Mouse (Mus musculus): ENCODE measurements around the gene Sgsm3. TPM values are rescaled to one million over a fixed set of nuclear protein-coding genes. Genes with fewer than 3 reads are reported as not detected.
A peak's percentile ranks its signal among the peaks of the same experiment; 100 is the strongest.

Gene Sgsm3
- polyA plus RNA-seq, 1 experiment from 2014 or later, result 26.4 TPM

GRCm38 (mm10) chr15:81013186-81013585 is 35.6 kb downstream of the Sgsm3 start:
- peaks cover 14% of the 10 kb centered on the region; the same call in 1 of the 2 replicates for H3K4me1 ChIP-seq
- WGBS, result 83% methylated on average over 7 of the region's 7 CpGs
- peaks cover 88% of the 10 kb centered on the region for H3K36me3 ChIP-seq
- H3K27ac ChIP-seq, result no peak overlapping the region
- H3K27me3 ChIP-seq (ENCODE audit: insufficient read depth, poor library complexity, severe bottlenecking), result no peaks in the 10 kb centered on the region
- H3K4me3 ChIP-seq, result no peak overlapping the region
- DNase-seq (ENCODE audit: low spot score), result no peak
- no peaks in the 10 kb centered on the region for H3K9me3 ChIP-seq

- Histone ChIP-seq H3K9me3 (no peaks in the 10 kb centered on the region), H3K27me3 (ENCODE audit: insufficient read depth, poor library complexity, severe bottlenecking) (no peaks in the 10 kb centered on the region), H3K27ac (no peak overlapping the region), H3K4me1 (0 out of 2 replicates have a peak, but pooled peaks cover 3% of the 10 kb centered on the region), H3K36me3 (peaks cover 92% of the 10 kb centered on the region), H3K4me3 (no peak overlapping the region)
- 84% methylated on average over 5 of the region's 5 CpGs for WGBS
- DNase-seq (ENCODE audit: low spot score), result no peak
Measured at GRCm38 (mm10) chr15:81015068-81015744, 37.6 kb downstream of the Sgsm3 start.

- H3K36me3 ChIP-seq, result peaks cover 92% of the 10 kb centered on the region
Measured at GRCm38 (mm10) chr15:81016488-81016887, 38.9 kb downstream of the Sgsm3 start.

GRCm38 (mm10) chr15:81017308-81017707 is 39.7 kb downstream of the Sgsm3 start:
- no peak for DNase-seq (ENCODE audit: low spot score)
- H3K36me3 ChIP-seq, result peaks cover 91% of the 10 kb centered on the region
- 92% methylated on average over 7 of the region's 7 CpGs for WGBS

More at GRCm38 (mm10) chr15:81016488-81016887, 38.9 kb downstream of the Sgsm3 start:
- 86% methylated on average over 10 of the region's 10 CpGs for WGBS
- Histone ChIP-seq H3K27me3 (ENCODE audit: insufficient read depth, poor library complexity, severe bottlenecking) (no peaks in the 10 kb centered on the region), H3K4me3 (no peak overlapping the region), H3K9me3 (no peaks in the 10 kb centered on the region), H3K27ac (no peak overlapping the region), H3K4me1 (0 out of 2 replicates have a peak, but pooled peaks cover 4% of the 10 kb centered on the region)
- DNase-seq (ENCODE audit: low spot score), result no peak

GRCm38 (mm10) chr15:81021377-81021776 is 43.8 kb downstream of the Sgsm3 start:
- H3K9me3 ChIP-seq, result no peaks in the 10 kb centered on the region
- 72% methylated on average over 6 of the region's 6 CpGs for WGBS
- peaks cover 11% of the 10 kb centered on the region for H3K4me1 ChIP-seq
- no peak overlapping the region for H3K4me3 ChIP-seq
- no peak overlapping the region for H3K27ac ChIP-seq
- no peaks in the 10 kb centered on the region for H3K27me3 ChIP-seq (ENCODE audit: insufficient read depth, poor library complexity, severe bottlenecking)
- H3K36me3 ChIP-seq, result peaks cover 67% of the 10 kb centered on the region
- DNase-seq (ENCODE audit: low spot score), result no peak

More at GRCm38 (mm10) chr15:81017308-81017707, 39.7 kb downstream of the Sgsm3 start:
- Histone ChIP-seq H3K4me3 (no peak overlapping the region), H3K27me3 (ENCODE audit: insufficient read depth, poor library complexity, severe bottlenecking) (no peaks in the 10 kb centered on the region), H3K27ac (no peak overlapping the region), H3K9me3 (no peaks in the 10 kb centered on the region), H3K4me1 (0 out of 2 replicates have a peak, but pooled peaks cover 9% of the 10 kb centered on the region)

GRCm38 (mm10) chr15:81022437-81022836 is 44.9 kb downstream of the Sgsm3 start:
- H3K4me1 ChIP-seq, result peaks cover 21% of the 10 kb centered on the region
- H3K9me3 ChIP-seq, result no peaks in the 10 kb centered on the region
- no peak overlapping the region for H3K4me3 ChIP-seq
- WGBS, result 85% methylated on average over 7 of the region's 7 CpGs
- no peak overlapping the region for H3K27ac ChIP-seq
- no peak for DNase-seq (ENCODE audit: low spot score)
- no peaks in the 10 kb centered on the region for H3K27me3 ChIP-seq (ENCODE audit: insufficient read depth, poor library complexity, severe bottlenecking)
- H3K36me3 ChIP-seq, result peaks cover 56% of the 10 kb centered on the region

- DNase-seq (ENCODE audit: low spot score), result no peak
- Histone ChIP-seq H3K27me3 (ENCODE audit: insufficient read depth, poor library complexity, severe bottlenecking) (no peaks in the 10 kb centered on the region), H3K27ac (no peak overlapping the region), H3K36me3 (peaks cover 42% of the 10 kb centered on the region), H3K4me3 (no peak overlapping the region), H3K9me3 (no peaks in the 10 kb centered on the region), H3K4me1 (peaks cover 32% of the 10 kb centered on the region)
- WGBS, result 95% methylated on average over 9 of the region's 9 CpGs
Measured at GRCm38 (mm10) chr15:81023842-81024241, 46.3 kb downstream of the Sgsm3 start.

GRCm38 (mm10) chr15:81026901-81027300 is 49.3 kb downstream of the Sgsm3 start:
- peak overlapping the region; percentile 59 for H3K27ac ChIP-seq
- 62% methylated on average over 5 of the region's 5 CpGs for WGBS

GRCm38 (mm10) chr15:81027378-81028173 is 50.0 kb downstream of the Sgsm3 start:
- 19% methylated on average over 8 of the region's 8 CpGs for WGBS

More at GRCm38 (mm10) chr15:81026901-81027300, 49.3 kb downstream of the Sgsm3 start:
- Histone ChIP-seq H3K36me3 (peaks cover 13% of the 10 kb centered on the region; the same call in 1 of the 2 replicates), H3K9me3 (no peaks in the 10 kb centered on the region), H3K4me1 (peaks cover 35% of the 10 kb centered on the region), H3K27me3 (ENCODE audit: insufficient read depth, poor library complexity, severe bottlenecking) (no peaks in the 10 kb centered on the region), H3K4me3 (no peak overlapping the region)
- no peak for DNase-seq (ENCODE audit: low spot score)

GRCm38 (mm10) chr15:81030891-81031425 is 53.4 kb downstream of the Sgsm3 start:
- H3K4me3 ChIP-seq, result no peak overlapping the region
- 78% methylated on average over 10 of the region's 10 CpGs for WGBS
- peak overlapping the region; percentile 42; the same call in 1 of the 2 replicates for H3K27ac ChIP-seq
- H3K4me1 ChIP-seq, result peaks cover 67% of the 10 kb centered on the region
- no peaks in the 10 kb centered on the region for H3K27me3 ChIP-seq (ENCODE audit: insufficient read depth, poor library complexity, severe bottlenecking)
- no peaks in the 10 kb centered on the region for H3K36me3 ChIP-seq
- no peaks in the 10 kb centered on the region for H3K9me3 ChIP-seq
- DNase-seq (ENCODE audit: low spot score), result no peak

More at GRCm38 (mm10) chr15:81027378-81028173, 50.0 kb downstream of the Sgsm3 start:
- no peaks in the 10 kb centered on the region for H3K9me3 ChIP-seq
- peaks cover 35% of the 10 kb centered on the region for H3K4me1 ChIP-seq
- peak overlapping the region; percentile 59 for H3K27ac ChIP-seq
- no peak overlapping the region for H3K4me3 ChIP-seq
- peak; percentile 88 for DNase-seq (ENCODE audit: low spot score)
- H3K36me3 ChIP-seq, result peaks cover 8% of the 10 kb centered on the region; the same call in 1 of the 2 replicates
- H3K27me3 ChIP-seq (ENCODE audit: insufficient read depth, poor library complexity, severe bottlenecking), result no peaks in the 10 kb centered on the region

GRCm38 (mm10) chr15:81031611-81032010 is 54.0 kb downstream of the Sgsm3 start:
- WGBS, result 89% methylated on average over 4 of the region's 4 CpGs
- H3K27ac ChIP-seq, result peak overlapping the region; percentile 42; the same call in 1 of the 2 replicates
- H3K36me3 ChIP-seq, result no peaks in the 10 kb centered on the region
- H3K9me3 ChIP-seq, result no peaks in the 10 kb centered on the region
- H3K27me3 ChIP-seq (ENCODE audit: insufficient read depth, poor library complexity, severe bottlenecking), result no peaks in the 10 kb centered on the region
- peaks cover 62% of the 10 kb centered on the region for H3K4me1 ChIP-seq
- DNase-seq (ENCODE audit: low spot score), result no peak
- no peak overlapping the region for H3K4me3 ChIP-seq

- H3K36me3 ChIP-seq, result no peaks in the 10 kb centered on the region
- WGBS, result 45% methylated on average over 9 of the region's 9 CpGs
- peaks cover 47% of the 10 kb centered on the region for H3K4me1 ChIP-seq
- no peak overlapping the region for H3K27ac ChIP-seq
- DNase-seq (ENCODE audit: low spot score), result no peak
- no peak overlapping the region for H3K4me3 ChIP-seq
- H3K9me3 ChIP-seq, result no peaks in the 10 kb centered on the region
- H3K27me3 ChIP-seq (ENCODE audit: insufficient read depth, poor library complexity, severe bottlenecking), result no peaks in the 10 kb centered on the region
Measured at GRCm38 (mm10) chr15:81032941-81033629, 55.5 kb downstream of the Sgsm3 start.
